Mouse (Mus musculus): ENCODE data around the gene Ell. TPM values are rescaled to one million over a fixed set of nuclear protein-coding genes. Genes with fewer than 3 reads are reported as not detected.

Gene Ell
- polyA plus RNA-seq, 1 experiment from 2014 or later, result 18.0 TPM

Other genes starting within 250 kb of the Ell start
- 56.4 and 57.4 TPM in 2 replicates for gene Ddx49, start 237.0 kb upstream of the Ell start, polyA plus RNA-seq (2016; fragmentation: Nextera tagmentation; extraction: Ambion mirVana)
- 308 and 311 TPM in 2 replicates for gene Cope, start 236.9 kb upstream of the Ell start, polyA plus RNA-seq (2016; fragmentation: Nextera tagmentation; extraction: Ambion mirVana)
- gene Cers1, start 223.7 kb upstream of the Ell start, polyA plus RNA-seq (2016; fragmentation: Nextera tagmentation; extraction: Ambion mirVana), result 4.6 and 5.3 TPM in 2 replicates
- gene Gdf1, start 209.6 kb upstream of the Ell start, polyA plus RNA-seq (2016; fragmentation: Nextera tagmentation; extraction: Ambion mirVana), result 3.8 and 5.7 TPM in 2 replicates
- 16.8 and 19.1 TPM in 2 replicates for gene Upf1, start 186.2 kb upstream of the Ell start, polyA plus RNA-seq (2016; fragmentation: Nextera tagmentation; extraction: Ambion mirVana)
- 0.37 and 0.39 TPM in 2 replicates for gene Comp, start 165.9 kb upstream of the Ell start, polyA plus RNA-seq (2016; fragmentation: Nextera tagmentation; extraction: Ambion mirVana)
- gene Crtc1, start 99.9 kb upstream of the Ell start, polyA plus RNA-seq (2016; fragmentation: Nextera tagmentation; extraction: Ambion mirVana), result 12.9 and 16.5 TPM in 2 replicates
- gene Klhl26, start 62.5 kb upstream of the Ell start, polyA plus RNA-seq (2016; fragmentation: Nextera tagmentation; extraction: Ambion mirVana), result 16.9 and 20.7 TPM in 2 replicates
- gene Tmem59l, start 52.1 kb upstream of the Ell start, polyA plus RNA-seq (2016; fragmentation: Nextera tagmentation; extraction: Ambion mirVana), result 7.9 and 8.3 TPM in 2 replicates
- gene Crlf1, start 46.3 kb upstream of the Ell start, polyA plus RNA-seq (2016; fragmentation: Nextera tagmentation; extraction: Ambion mirVana), result 0.42 and 2.3 TPM in 2 replicates
- gene Rex1bd, start 32.7 kb upstream of the Ell start, polyA plus RNA-seq (2016; fragmentation: Nextera tagmentation; extraction: Ambion mirVana), result 138 and 140 TPM in 2 replicates
- gene Uba52, start 28.7 kb upstream of the Ell start, polyA plus RNA-seq (2016; fragmentation: Nextera tagmentation; extraction: Ambion mirVana), result 836 and 881 TPM in 2 replicates
- gene Fkbp8, start 11.7 kb upstream of the Ell start, polyA plus RNA-seq (2016; fragmentation: Nextera tagmentation; extraction: Ambion mirVana), result 300 and 314 TPM in 2 replicates
- gene Kxd1, start 11.5 kb upstream of the Ell start, polyA plus RNA-seq (2016; fragmentation: Nextera tagmentation; extraction: Ambion mirVana), result 56.5 and 58.8 TPM in 2 replicates
- gene Isyna1, start 54.9 kb downstream of the Ell start, polyA plus RNA-seq (2016; fragmentation: Nextera tagmentation; extraction: Ambion mirVana), result 126 and 137 TPM in 2 replicates
- 73.3 and 78.8 TPM in 2 replicates for gene Ssbp4, start 69.4 kb downstream of the Ell start, polyA plus RNA-seq (2016; fragmentation: Nextera tagmentation; extraction: Ambion mirVana)
- 1.1 and 1.2 TPM in 2 replicates for gene Lrrc25, start 76.7 kb downstream of the Ell start, polyA plus RNA-seq (2016; fragmentation: Nextera tagmentation; extraction: Ambion mirVana)
- not detected in 2 replicates for gene Gdf15, start 93.0 kb downstream of the Ell start, polyA plus RNA-seq (2016; fragmentation: Nextera tagmentation; extraction: Ambion mirVana)
- 51.8 and 89.7 TPM in 2 replicates for gene Pgpep1, start 120.9 kb downstream of the Ell start, polyA plus RNA-seq (2016; fragmentation: Nextera tagmentation; extraction: Ambion mirVana)
- 315 and 355 TPM in 2 replicates for gene Lsm4, start 133.8 kb downstream of the Ell start, polyA plus RNA-seq (2016; fragmentation: Nextera tagmentation; extraction: Ambion mirVana)
- gene Jund, start 159.5 kb downstream of the Ell start, polyA plus RNA-seq (2016; fragmentation: Nextera tagmentation; extraction: Ambion mirVana), result 62.5 and 78.6 TPM in 2 replicates
- not detected in 2 replicates for gene Iqcn, start 164.0 kb downstream of the Ell start, polyA plus RNA-seq (2016; fragmentation: Nextera tagmentation; extraction: Ambion mirVana)
- not detected in 2 replicates for gene Gm3336, start 179.1 kb downstream of the Ell start, polyA plus RNA-seq (2016; fragmentation: Nextera tagmentation; extraction: Ambion mirVana)
- 0.72 and 0.78 TPM in 2 replicates for gene Pde4c, start 184.3 kb downstream of the Ell start, polyA plus RNA-seq (2016; fragmentation: Nextera tagmentation; extraction: Ambion mirVana)
- gene Rab3a, start 215.2 kb downstream of the Ell start, polyA plus RNA-seq (2016; fragmentation: Nextera tagmentation; extraction: Ambion mirVana), result 17.2 and 40.7 TPM in 2 replicates
- gene Mpv17l2, start 221.5 kb downstream of the Ell start, polyA plus RNA-seq (2016; fragmentation: Nextera tagmentation; extraction: Ambion mirVana), result 31.7 and 34.6 TPM in 2 replicates
- gene Pik3r2, start 237.3 kb downstream of the Ell start, polyA plus RNA-seq (2016; fragmentation: Nextera tagmentation; extraction: Ambion mirVana), result 66.2 and 66.6 TPM in 2 replicates